Mouse (Mus musculus) spleen, adult 2 months (tissue): ENCODE results near the gene Myo6. TPM values are rescaled to one million over a fixed set of nuclear protein-coding genes. Genes with fewer than 3 reads are reported as not detected.

ENCODE experiments used
- DNase-seq, 2 experiments: peaks; one replicate each; pipeline versions ENCODE4 v3.0.0 to v3.0.0-alpha.2; 2012 to 2021; ENCODE audit warnings: low spot score in 2 of 2, low read depth in 1 of 2
- H3K27ac ChIP-seq: fragments of 200-500 bp; 2 replicates; pipeline ENCODE4 v1.5.1; 2012; ENCODE audit warnings: low read length, inconsistent platforms; ENCODE audit not compliant: insufficient read depth
- H3K27me3 ChIP-seq: fragments of 200-500 bp; 2 replicates; pipeline ENCODE4 v1.6.1; 2012; ENCODE audit warnings: mild to moderate bottlenecking, moderate library complexity, low read length, inconsistent platforms; ENCODE audit not compliant: control insufficient read depth, insufficient read depth
- H3K36me3 ChIP-seq: fragments of 200-500 bp; 2 replicates; pipeline ENCODE4 v1.6.1; 2012; ENCODE audit warnings: mild to moderate bottlenecking, low read length, inconsistent platforms; ENCODE audit not compliant: control insufficient read depth, insufficient read depth
- H3K4me1 ChIP-seq: fragments of 200-500 bp; 2 replicates; pipeline ENCODE4 v1.6.1; 2011; ENCODE audit warnings: inconsistent platforms; ENCODE audit not compliant: control insufficient read depth, insufficient read depth, insufficient read length
- H3K4me3 ChIP-seq: fragments of 200-500 bp; 2 replicates; pipeline ENCODE4 v1.5.1; 2011; ENCODE audit warnings: mild to moderate bottlenecking, inconsistent platforms; ENCODE audit not compliant: insufficient read depth, insufficient read length; ENCODE audit errors: extremely low read depth
- CTCF ChIP-seq: fragments of 200-500 bp; IDR thresholded peaks from 2 replicates; pipeline ENCODE4 v1.5.1; 2011; ENCODE audit warnings: mild to moderate bottlenecking, inconsistent platforms; ENCODE audit not compliant: insufficient read depth, insufficient read length, insufficient replicate concordance; ENCODE audit errors: extremely low read depth
- POLR2A ChIP-seq: fragments of 200-500 bp; IDR thresholded peaks from 2 replicates; pipeline ENCODE4 v1.6.1; 2011; ENCODE audit warnings: low read depth, low read length, inconsistent platforms
- WGBS: fragments of 180-500 bp; shearing (Covaris S2); methylation state at CpG from one replicate; pipeline ENCODE4 v1.1.7; 2018; 5-methylcytosine and 5-hydroxymethylcytosine counted together
- polyA plus RNA-seq: library from polyadenylated mRNA; depleted of rRNA; stranded (reverse); fragments of >200 nt; gene quantifications from 2 replicates; pipeline ENCODE4 v1.2.3, GENCODE M21; 2012; rRNA removed

Gene Myo6
- polyA plus RNA-seq, 1 experiment = 3.5 TPM

DNA sequence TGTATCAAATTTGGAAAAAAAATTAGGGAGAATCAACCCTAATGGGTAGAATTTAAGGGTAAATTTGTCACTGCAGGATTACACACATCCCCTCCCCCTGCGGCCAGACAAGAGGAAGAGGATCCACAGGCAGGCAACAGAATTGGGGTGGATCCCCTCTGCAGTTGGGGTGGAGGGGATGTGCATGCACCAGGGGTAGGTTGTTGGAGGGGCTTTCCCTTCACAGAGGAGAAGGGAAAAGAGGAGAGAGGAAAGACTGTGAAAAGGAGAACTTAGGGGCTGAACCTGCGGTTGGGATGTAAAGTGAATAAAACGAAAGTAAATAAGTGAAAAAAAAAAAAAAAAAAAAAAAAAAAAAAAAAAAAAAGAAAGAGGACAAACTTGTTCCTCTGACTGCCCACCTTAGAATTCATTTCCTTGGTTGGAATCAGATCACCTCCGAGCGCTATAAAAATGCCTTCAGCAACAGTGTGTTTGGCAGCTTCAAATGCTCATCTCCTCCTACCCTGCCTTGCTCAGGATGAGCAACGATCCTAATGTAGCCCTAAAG, 179.7 kb downstream of the Myo6 start:
- H3K27me3 ChIP-seq = no peaks in the 10 kb centered on the region
- peaks cover 5% of the 10 kb centered on the region; the same call in 1 of the 2 replicates for H3K4me1 ChIP-seq
- H3K4me3 ChIP-seq = no peak overlapping the region
- WGBS = 32% methylated on average over 6 of the region's 6 CpGs
- H3K36me3 ChIP-seq = no peaks in the 10 kb centered on the region
- DNase-seq = no peak
- TF ChIP-seq POLR2A = no peak
- TF ChIP-seq CTCF = no peak
- no peak overlapping the region for H3K27ac ChIP-seq

DNA sequence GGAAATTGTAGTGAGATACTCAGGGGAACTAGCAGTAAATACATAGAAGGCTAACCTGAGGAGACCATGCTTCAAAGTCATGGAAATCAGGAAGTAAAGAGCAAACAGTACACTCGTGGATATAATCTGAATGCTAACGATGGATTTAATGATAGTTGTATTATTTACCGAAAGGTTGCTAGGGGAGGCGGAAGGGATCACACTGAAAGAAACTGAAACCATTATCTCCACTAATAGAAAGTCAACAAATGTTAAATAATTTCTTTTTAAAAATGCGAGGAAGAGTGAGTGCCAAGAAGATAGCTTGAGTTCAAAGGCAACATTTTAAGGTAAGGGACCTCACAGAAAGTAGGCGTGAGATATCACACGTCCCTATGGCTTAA, 186.5 kb downstream of the Myo6 start:
- DNase-seq = no peak
- no peaks in the 10 kb centered on the region for H3K27me3 ChIP-seq
- H3K4me1 ChIP-seq = no peaks in the 10 kb centered on the region
- WGBS = 85% methylated on average over 7 of the region's 7 CpGs
- no peaks in the 10 kb centered on the region for H3K36me3 ChIP-seq
- TF ChIP-seq CTCF = no peak
- TF ChIP-seq POLR2A = no peak
- no peak overlapping the region for H3K4me3 ChIP-seq
- no peak overlapping the region for H3K27ac ChIP-seq

DNA sequence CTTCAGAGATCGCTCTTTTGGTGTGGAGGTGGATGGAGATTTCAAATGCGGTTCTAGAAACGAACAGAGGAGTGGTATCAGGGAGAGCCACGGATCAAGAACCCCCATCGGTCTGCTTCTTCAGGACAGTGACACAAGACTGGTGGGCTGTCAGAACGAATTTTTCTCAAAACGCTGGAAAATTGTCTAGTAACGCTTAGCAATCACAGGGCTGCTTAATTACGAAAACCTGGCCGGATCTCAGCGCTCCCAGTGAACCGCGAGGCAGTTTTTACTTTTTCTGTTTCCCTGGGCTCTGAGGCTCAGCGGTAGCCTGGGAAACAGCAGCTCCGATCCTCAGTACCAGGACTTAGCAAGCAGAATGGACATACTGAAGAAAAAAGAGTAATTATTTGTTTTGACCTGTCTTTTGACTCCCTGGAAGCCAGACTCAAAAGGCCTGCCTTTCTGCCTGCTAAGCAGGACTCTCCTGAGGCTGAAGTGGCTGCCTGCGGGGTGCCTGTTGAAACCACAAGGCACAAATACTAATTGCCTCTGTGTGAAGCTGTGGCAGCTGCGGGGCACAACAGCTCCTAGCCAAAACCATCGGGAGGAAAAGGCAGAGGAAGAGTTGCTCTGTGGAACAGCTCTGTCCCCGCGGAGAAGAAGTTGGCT, 187.0 kb downstream of the Myo6 start:
- no peak for DNase-seq
- Histone ChIP-seq H3K27me3 (no peaks in the 10 kb centered on the region), H3K27ac (no peak overlapping the region), H3K4me3 (no peak overlapping the region), H3K36me3 (no peaks in the 10 kb centered on the region), H3K4me1 (no peaks in the 10 kb centered on the region)
- WGBS = 78% methylated on average over 20 of the region's 20 CpGs
- TF ChIP-seq CTCF = no peak
- TF ChIP-seq POLR2A = no peak

DNA sequence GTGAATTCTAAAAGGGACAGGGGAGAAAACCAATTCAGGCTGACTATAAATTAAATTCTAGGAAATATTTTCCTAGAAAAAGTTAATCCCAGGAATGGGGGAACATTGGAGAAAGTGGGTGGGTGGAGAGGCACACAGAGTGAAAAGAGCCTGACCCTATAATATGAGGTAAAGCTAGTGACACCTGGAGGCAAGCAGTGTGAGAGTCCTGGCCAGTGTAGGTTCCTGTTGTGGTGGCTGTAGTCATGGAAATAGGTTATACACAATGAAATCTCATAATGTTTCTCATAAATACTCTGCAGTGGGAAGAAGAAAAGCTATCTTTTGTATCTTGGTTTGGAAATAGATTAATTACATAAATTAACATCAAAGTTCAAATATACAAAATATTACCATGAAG, 195.2 kb downstream of the Myo6 start:
- no peak for TF ChIP-seq CTCF
- TF ChIP-seq POLR2A = no peak
- Histone ChIP-seq H3K4me1 (no peaks in the 10 kb centered on the region), H3K27ac (no peak overlapping the region), H3K4me3 (no peak overlapping the region), H3K27me3 (no peaks in the 10 kb centered on the region), H3K36me3 (no peaks in the 10 kb centered on the region)
- DNase-seq = no peak

Other genes starting within 250 kb of the Myo6 start
- gene Filip1, start 152.2 kb upstream of the Myo6 start, polyA plus RNA-seq = 0.82 and 1.1 TPM in 2 replicates
- 9.8 and 17.2 TPM in 2 replicates for gene Senp6, start 98.1 kb upstream of the Myo6 start, polyA plus RNA-seq